Mouse (Mus musculus) embryonic facial prominence, embryonic 10.5 days (tissue): ENCODE measurements around the gene Syn3. TPM values are rescaled to one million over a fixed set of nuclear protein-coding genes. Genes with fewer than 3 reads are reported as not detected.
A peak's percentile ranks its signal among the peaks of the same experiment; 100 is the strongest.

ENCODE experiments used
- DNase-seq: peaks from one replicate; pipeline ENCODE4 v3.0.0-alpha.2; 2017; ENCODE audit warnings: low spot score
- H3K27ac ChIP-seq: fragments of 300-500 bp; sonication (generic); replicated peaks from 2 replicates; pipeline ENCODE4 v1.5.1; 2016; ENCODE audit warnings: mild to moderate bottlenecking
- H3K27me3 ChIP-seq: fragments of 300-500 bp; sonication (generic); replicated peaks from 2 replicates; pipeline ENCODE4 v1.6.1; 2016; ENCODE audit warnings: low read depth, mild to moderate bottlenecking; ENCODE audit not compliant: poor library complexity, severe bottlenecking
- H3K36me3 ChIP-seq: fragments of 300-500 bp; sonication (generic); replicated peaks from 2 replicates; pipeline ENCODE4 v1.6.1; 2016; ENCODE audit warnings: mild to moderate bottlenecking, moderate library complexity
- H3K4me1 ChIP-seq: fragments of 300-500 bp; sonication (generic); 2 replicates; pipeline ENCODE4 v1.6.1; 2016
- H3K4me3 ChIP-seq: fragments of 300-500 bp; sonication (generic); 2 replicates; pipeline ENCODE4 v1.5.1; 2016; ENCODE audit warnings: mild to moderate bottlenecking, moderate library complexity
- H3K9me3 ChIP-seq: fragments of 300-500 bp; sonication (generic); 2 replicates; pipeline ENCODE4 v1.6.1; 2016; ENCODE audit warnings: mild to moderate bottlenecking
- WGBS: fragments of 180-500 bp; shearing (Covaris S2); methylation state at CpG from one replicate; pipeline ENCODE4 v1.1.7; 2016; 5-methylcytosine and 5-hydroxymethylcytosine counted together
- polyA plus RNA-seq: library from polyadenylated mRNA; unstranded; fragments of >200 nt; fragmentation: Nextera tagmentation; extraction: Ambion mirVana; gene quantifications from 2 replicates; pipeline ENCODE4 v1.2.1, GENCODE M21; 2016

The Syn3 gene
- polyA plus RNA-seq, 1 experiment from 2014 or later, result 3.3 TPM

- H3K4me3 ChIP-seq, result no peak overlapping the region
- no peaks in the 10 kb centered on the region for H3K4me1 ChIP-seq
- H3K9me3 ChIP-seq, result no peaks in the 10 kb centered on the region
- WGBS, result 92% methylated on average over 3 of the region's 3 CpGs
- DNase-seq, result no peak
- no peaks in the 10 kb centered on the region for H3K36me3 ChIP-seq
- H3K27ac ChIP-seq, result no peak overlapping the region
- no peaks in the 10 kb centered on the region for H3K27me3 ChIP-seq
Observed at GRCm38 (mm10) chr10:86242721-86243120, 256.0 kb downstream of the Syn3 start.

- Histone ChIP-seq H3K27me3 (no peaks in the 10 kb centered on the region), H3K27ac (no peak overlapping the region), H3K9me3 (no peaks in the 10 kb centered on the region), H3K36me3 (no peaks in the 10 kb centered on the region), H3K4me3 (no peak overlapping the region), H3K4me1 (no peaks in the 10 kb centered on the region)
- no peak for DNase-seq
- WGBS, result 89% methylated on average over 6 of the region's 6 CpGs
Observed at GRCm38 (mm10) chr10:86230006-86230405, 268.7 kb downstream of the Syn3 start.

GRCm38 (mm10) chr10:86225480-86225879 lies 273.2 kb downstream of the Syn3 start:
- Histone ChIP-seq H3K27me3 (no peaks in the 10 kb centered on the region), H3K36me3 (no peaks in the 10 kb centered on the region), H3K4me3 (no peak overlapping the region), H3K9me3 (no peaks in the 10 kb centered on the region), H3K4me1 (no peaks in the 10 kb centered on the region), H3K27ac (no peak overlapping the region)
- 83% methylated on average over 3 of the region's 3 CpGs for WGBS
- no peak for DNase-seq

GRCm38 (mm10) chr10:86218984-86219383 lies 279.7 kb downstream of the Syn3 start:
- Histone ChIP-seq H3K4me3 (no peak overlapping the region), H3K4me1 (no peaks in the 10 kb centered on the region), H3K9me3 (peaks cover 3% of the 10 kb centered on the region; the same call in 1 of the 2 replicates), H3K27ac (no peak overlapping the region), H3K27me3 (no peaks in the 10 kb centered on the region), H3K36me3 (no peaks in the 10 kb centered on the region)
- no peak for DNase-seq
- WGBS, result 91% methylated on average over 3 of the region's 3 CpGs

GRCm38 (mm10) chr10:86216836-86217235 lies 281.9 kb downstream of the Syn3 start:
- H3K9me3 ChIP-seq, result peaks cover 3% of the 10 kb centered on the region; the same call in 1 of the 2 replicates
- WGBS, result 90% methylated on average over 2 of the region's 2 CpGs
- no peaks in the 10 kb centered on the region for H3K4me1 ChIP-seq
- no peak for DNase-seq
- H3K4me3 ChIP-seq, result no peak overlapping the region
- H3K27me3 ChIP-seq, result no peaks in the 10 kb centered on the region
- H3K36me3 ChIP-seq, result no peaks in the 10 kb centered on the region
- no peak overlapping the region for H3K27ac ChIP-seq

GRCm38 (mm10) chr10:86212062-86212461 lies 286.6 kb downstream of the Syn3 start:
- H3K27ac ChIP-seq, result no peak overlapping the region
- H3K36me3 ChIP-seq, result no peaks in the 10 kb centered on the region
- no peaks in the 10 kb centered on the region for H3K27me3 ChIP-seq
- WGBS, result 80% methylated on average over 4 of the region's 4 CpGs
- H3K4me3 ChIP-seq, result no peak overlapping the region
- no peak for DNase-seq
- no peaks in the 10 kb centered on the region for H3K4me1 ChIP-seq
- peaks cover 3% of the 10 kb centered on the region; the same call in 1 of the 2 replicates for H3K9me3 ChIP-seq

- no peak for DNase-seq
- H3K4me1 ChIP-seq, result no peaks in the 10 kb centered on the region
- no peak overlapping the region for H3K27ac ChIP-seq
- H3K4me3 ChIP-seq, result no peak overlapping the region
- no peaks in the 10 kb centered on the region for H3K36me3 ChIP-seq
- no peaks in the 10 kb centered on the region for H3K27me3 ChIP-seq
- no peaks in the 10 kb centered on the region for H3K9me3 ChIP-seq
Observed at GRCm38 (mm10) chr10:86203915-86204314, 294.8 kb downstream of the Syn3 start.

GRCm38 (mm10) chr10:86203175-86203574 lies 295.5 kb downstream of the Syn3 start:
- Histone ChIP-seq H3K27ac (no peak overlapping the region), H3K27me3 (no peaks in the 10 kb centered on the region), H3K36me3 (no peaks in the 10 kb centered on the region), H3K4me3 (no peak overlapping the region), H3K4me1 (no peaks in the 10 kb centered on the region), H3K9me3 (no peaks in the 10 kb centered on the region)
- WGBS, result 89% methylated on average over 6 of the region's 6 CpGs
- DNase-seq, result no peak

- Histone ChIP-seq H3K27me3 (no peaks in the 10 kb centered on the region), H3K4me3 (no peak overlapping the region), H3K27ac (no peak overlapping the region), H3K9me3 (no peaks in the 10 kb centered on the region), H3K4me1 (no peaks in the 10 kb centered on the region), H3K36me3 (no peaks in the 10 kb centered on the region)
- no peak for DNase-seq
- WGBS, result 81% methylated on average over 7 of the region's 7 CpGs
Observed at GRCm38 (mm10) chr10:86201826-86202225, 296.9 kb downstream of the Syn3 start.

- WGBS, result 94% methylated on average over 3 of the region's 3 CpGs
- Histone ChIP-seq H3K27ac (no peak overlapping the region), H3K36me3 (no peaks in the 10 kb centered on the region), H3K27me3 (no peaks in the 10 kb centered on the region), H3K4me3 (no peak overlapping the region), H3K4me1 (no peaks in the 10 kb centered on the region), H3K9me3 (no peaks in the 10 kb centered on the region)
- no peak for DNase-seq
Observed at GRCm38 (mm10) chr10:86201006-86201405, 297.7 kb downstream of the Syn3 start.

GRCm38 (mm10) chr10:86196414-86197025 lies 302.2 kb downstream of the Syn3 start:
- 84% methylated on average over 3 of the region's 3 CpGs for WGBS
- DNase-seq, result no peak

GRCm38 (mm10) chr10:86194722-86195121 lies 304.0 kb downstream of the Syn3 start:
- H3K4me3 ChIP-seq, result no peak overlapping the region
- no peaks in the 10 kb centered on the region for H3K27me3 ChIP-seq
- no peak for DNase-seq
- no peaks in the 10 kb centered on the region for H3K9me3 ChIP-seq
- no peaks in the 10 kb centered on the region for H3K36me3 ChIP-seq
- H3K27ac ChIP-seq, result no peak overlapping the region
- 65% methylated on average over 4 of the region's 4 CpGs for WGBS
- H3K4me1 ChIP-seq, result peaks cover 14% of the 10 kb centered on the region

More at GRCm38 (mm10) chr10:86196414-86197025, 302.2 kb downstream of the Syn3 start:
- Histone ChIP-seq H3K9me3 (no peaks in the 10 kb centered on the region), H3K4me1 (peaks cover 14% of the 10 kb centered on the region), H3K4me3 (no peak overlapping the region), H3K27me3 (no peaks in the 10 kb centered on the region), H3K36me3 (no peaks in the 10 kb centered on the region), H3K27ac (no peak overlapping the region)

- peak overlapping the region; percentile 25; the same call in 1 of the 2 replicates for H3K27ac ChIP-seq
- peaks cover 14% of the 10 kb centered on the region for H3K4me1 ChIP-seq
- no peaks in the 10 kb centered on the region for H3K9me3 ChIP-seq
- 50% methylated on average over 4 of the region's 4 CpGs for WGBS
- H3K36me3 ChIP-seq, result no peaks in the 10 kb centered on the region
- no peak overlapping the region for H3K4me3 ChIP-seq
- H3K27me3 ChIP-seq, result no peaks in the 10 kb centered on the region
- no peak for DNase-seq
Observed at GRCm38 (mm10) chr10:86193863-86194434, 304.7 kb downstream of the Syn3 start.
